Mouse (Mus musculus) liver, embryonic 12.5 days (tissue): ENCODE measurements around the gene Matn4. TPM values are rescaled to one million over a fixed set of nuclear protein-coding genes. Genes with fewer than 3 reads are reported as not detected.

Experiments
- ATAC-seq: fragments of 200-750 bp; cut with Nextera tagmentation; 2 replicates; pipeline ENCODE4 v1.8.0; 2017; ENCODE audit warnings: moderate number of reproducible peaks, mild to moderate bottlenecking, moderate library complexity
- H3K27ac ChIP-seq: fragments of 300-500 bp; sonication (generic); 2 replicates; pipeline ENCODE4 v1.5.1; 2016; ENCODE audit warnings: mild to moderate bottlenecking
- H3K27me3 ChIP-seq: fragments of 300-500 bp; sonication (generic); replicated peaks from 2 replicates; pipeline ENCODE4 v1.6.1; 2016; ENCODE audit warnings: mild to moderate bottlenecking, moderate library complexity
- H3K36me3 ChIP-seq: fragments of 300-500 bp; sonication (generic); 2 replicates; pipeline ENCODE4 v1.6.1; 2016; ENCODE audit warnings: mild to moderate bottlenecking, moderate library complexity
- H3K4me1 ChIP-seq: fragments of 300-500 bp; sonication (generic); 2 replicates; pipeline ENCODE4 v1.6.1; 2016
- H3K4me2 ChIP-seq: fragments of 300-500 bp; sonication (generic); 2 replicates; pipeline ENCODE4 v1.6.1; 2016; ENCODE audit warnings: mild to moderate bottlenecking, moderate library complexity
- H3K4me3 ChIP-seq: fragments of 300-500 bp; sonication (generic); 2 replicates; pipeline ENCODE4 v1.5.1; 2016; ENCODE audit warnings: mild to moderate bottlenecking, moderate library complexity
- H3K9ac ChIP-seq: fragments of 300-500 bp; sonication (generic); 2 replicates; pipeline ENCODE4 v1.6.1; 2016; ENCODE audit warnings: mild to moderate bottlenecking, moderate library complexity
- H3K9me3 ChIP-seq: fragments of 300-500 bp; sonication (generic); replicated peaks from 2 replicates; pipeline ENCODE4 v1.6.1; 2016; ENCODE audit warnings: mild to moderate bottlenecking, moderate library complexity
- WGBS: fragments of 180-500 bp; shearing (Covaris S2); methylation state at CpG from one replicate; pipeline ENCODE4 v1.1.7; 2016; ENCODE audit not compliant: insufficient replicate concordance; 5-methylcytosine and 5-hydroxymethylcytosine counted together
- polyA plus RNA-seq: library from polyadenylated mRNA; unstranded; fragments of >200 nt; fragmentation: Nextera tagmentation; extraction: Ambion mirVana; gene quantifications from 2 replicates; pipeline ENCODE4 v1.2.1, GENCODE M21; 2016

The Matn4 gene
- polyA plus RNA-seq, 1 experiment from 2014 or later = 0.41 TPM

DNA sequence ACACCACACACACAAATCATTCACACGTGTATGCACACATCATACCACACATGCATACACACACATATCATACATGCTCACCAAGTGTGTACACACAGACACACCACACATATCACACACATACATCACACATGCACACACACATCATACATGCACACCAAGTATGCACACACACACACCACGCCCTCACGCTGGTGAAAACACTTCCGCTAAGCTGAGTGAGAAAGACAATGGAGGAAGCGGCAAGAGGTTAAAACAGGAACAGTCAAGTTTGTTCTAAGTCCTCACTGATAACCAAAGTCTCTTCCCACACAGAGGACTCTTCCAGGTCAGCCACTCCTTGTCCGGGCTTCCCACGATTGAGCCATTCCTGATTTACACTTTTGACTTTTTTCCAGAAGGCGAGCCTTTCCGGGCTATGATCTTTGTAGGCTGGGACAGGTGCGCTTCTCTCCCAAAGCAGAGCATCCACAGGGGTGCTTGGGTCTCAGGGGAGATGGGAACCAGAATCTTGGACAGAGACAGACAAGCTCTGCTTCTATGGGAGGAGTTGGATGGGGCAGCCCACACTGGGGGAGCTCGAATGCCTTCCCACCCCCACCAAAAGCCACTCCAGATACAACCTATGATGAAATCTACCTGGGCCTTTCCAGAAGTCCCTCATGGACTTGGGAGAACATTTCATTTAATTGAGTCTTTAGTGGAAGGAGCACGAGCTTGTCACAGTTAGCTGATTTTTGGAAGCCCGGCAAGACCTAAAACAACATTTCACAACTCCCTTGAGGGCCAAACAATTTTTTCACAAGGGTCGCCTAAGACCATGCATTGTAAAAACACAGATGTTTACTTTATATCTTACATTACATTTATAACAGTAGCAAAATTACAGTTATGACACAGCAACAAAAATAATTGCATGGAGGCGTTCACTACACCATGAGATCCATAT lies 27.2 kb downstream of the Matn4 start:
- Histone ChIP-seq H3K4me1 (no peaks in the 10 kb centered on the region), H3K27me3 (0 out of 2 replicates have a peak, but pooled peaks cover under 1% of the 10 kb centered on the region), H3K4me3 (no peak overlapping the region), H3K9ac (no peak overlapping the region), H3K9me3 (no peaks in the 10 kb centered on the region), H3K27ac (no peak overlapping the region), H3K36me3 (no peaks in the 10 kb centered on the region), H3K4me2 (no peak overlapping the region)
- WGBS = 72% methylated on average over 15 of the region's 15 CpGs
- no peak for ATAC-seq

DNA sequence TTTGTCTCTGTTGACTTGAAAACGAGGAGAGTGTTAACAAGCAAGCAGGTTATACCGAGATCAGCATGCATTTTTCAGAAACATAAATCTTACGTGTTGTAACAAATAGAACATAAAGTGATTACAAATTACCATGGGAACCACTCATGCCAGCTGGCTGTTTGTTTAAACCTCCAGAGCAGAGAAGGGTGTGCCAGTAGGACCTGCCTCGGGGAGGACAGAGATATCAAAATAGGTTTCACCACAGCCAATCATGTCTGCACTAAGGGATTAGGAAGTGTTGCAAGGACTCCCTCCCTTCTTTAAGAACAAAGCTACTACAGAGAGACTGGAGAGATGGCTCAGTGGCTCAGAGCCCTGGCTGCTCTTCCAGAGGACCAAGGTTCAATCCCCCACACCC lies 31.8 kb downstream of the Matn4 start:
- Histone ChIP-seq H3K9ac (no peak overlapping the region), H3K4me3 (no peak overlapping the region), H3K36me3 (no peaks in the 10 kb centered on the region), H3K4me2 (no peak overlapping the region), H3K27me3 (0 out of 2 replicates have a peak, but pooled peaks cover 4% of the 10 kb centered on the region), H3K27ac (no peak overlapping the region), H3K4me1 (no peaks in the 10 kb centered on the region), H3K9me3 (no peaks in the 10 kb centered on the region)
- 37% methylated on average over 4 of the region's 4 CpGs for WGBS
- ATAC-seq = no peak

- Histone ChIP-seq H3K9me3 (no peaks in the 10 kb centered on the region), H3K27ac (no peak overlapping the region), H3K27me3 (0 out of 2 replicates have a peak, but pooled peaks cover 4% of the 10 kb centered on the region), H3K36me3 (no peaks in the 10 kb centered on the region), H3K4me1 (no peaks in the 10 kb centered on the region), H3K4me3 (no peak overlapping the region), H3K9ac (no peak overlapping the region), H3K4me2 (no peak overlapping the region)
- no peak for ATAC-seq
- 14% methylated on average over 3 of the region's 3 CpGs for WGBS
Measured at GRCm38 (mm10) chr2:164372408-164373053, 32.4 kb downstream of the Matn4 start.

- 0 out of 2 replicates have a peak, but pooled peaks cover 4% of the 10 kb centered on the region for H3K27me3 ChIP-seq
- H3K4me1 ChIP-seq = no peaks in the 10 kb centered on the region
- no peaks in the 10 kb centered on the region for H3K36me3 ChIP-seq
- H3K4me2 ChIP-seq = no peak overlapping the region
- ATAC-seq = no peak
- no peak overlapping the region for H3K4me3 ChIP-seq
- H3K27ac ChIP-seq = no peak overlapping the region
- WGBS = 72% methylated on average over 3 of the region's 3 CpGs
- H3K9me3 ChIP-seq = no peaks in the 10 kb centered on the region
- H3K9ac ChIP-seq = no peak overlapping the region
Measured at GRCm38 (mm10) chr2:164371371-164371770, 33.6 kb downstream of the Matn4 start.

- Histone ChIP-seq H3K27me3 (0 out of 2 replicates have a peak, but pooled peaks cover 4% of the 10 kb centered on the region), H3K36me3 (no peaks in the 10 kb centered on the region), H3K4me3 (no peak overlapping the region), H3K9me3 (no peaks in the 10 kb centered on the region), H3K9ac (no peak overlapping the region), H3K4me1 (no peaks in the 10 kb centered on the region), H3K27ac (no peak overlapping the region), H3K4me2 (no peak overlapping the region)
- ATAC-seq = no peak
- WGBS = 60% methylated on average over 6 of the region's 6 CpGs
Measured at GRCm38 (mm10) chr2:164368620-164369105, 36.3 kb downstream of the Matn4 start.

- no peak overlapping the region for H3K9ac ChIP-seq
- H3K4me3 ChIP-seq = no peak overlapping the region
- WGBS = 61% methylated on average over 3 of the region's 3 CpGs
- no peaks in the 10 kb centered on the region; the same call in 1 of the 2 replicates for H3K27me3 ChIP-seq
- H3K27ac ChIP-seq = no peak overlapping the region
- H3K36me3 ChIP-seq = no peaks in the 10 kb centered on the region
- H3K4me2 ChIP-seq = no peak overlapping the region
- no peaks in the 10 kb centered on the region for H3K9me3 ChIP-seq
- no peak for ATAC-seq
- no peaks in the 10 kb centered on the region for H3K4me1 ChIP-seq
Measured at GRCm38 (mm10) chr2:164366947-164367346, 38.0 kb downstream of the Matn4 start.

- ATAC-seq = no peak
- Histone ChIP-seq H3K27ac (no peak overlapping the region), H3K4me2 (no peak overlapping the region), H3K27me3 (peaks cover 10% of the 10 kb centered on the region; the same call in 1 of the 2 replicates), H3K9ac (no peak overlapping the region), H3K9me3 (no peaks in the 10 kb centered on the region), H3K36me3 (no peaks in the 10 kb centered on the region), H3K4me1 (no peaks in the 10 kb centered on the region), H3K4me3 (no peak overlapping the region)
- 22% methylated on average over 13 of the region's 13 CpGs for WGBS
Measured at GRCm38 (mm10) chr2:164360974-164361657, 43.8 kb downstream of the Matn4 start.

DNA sequence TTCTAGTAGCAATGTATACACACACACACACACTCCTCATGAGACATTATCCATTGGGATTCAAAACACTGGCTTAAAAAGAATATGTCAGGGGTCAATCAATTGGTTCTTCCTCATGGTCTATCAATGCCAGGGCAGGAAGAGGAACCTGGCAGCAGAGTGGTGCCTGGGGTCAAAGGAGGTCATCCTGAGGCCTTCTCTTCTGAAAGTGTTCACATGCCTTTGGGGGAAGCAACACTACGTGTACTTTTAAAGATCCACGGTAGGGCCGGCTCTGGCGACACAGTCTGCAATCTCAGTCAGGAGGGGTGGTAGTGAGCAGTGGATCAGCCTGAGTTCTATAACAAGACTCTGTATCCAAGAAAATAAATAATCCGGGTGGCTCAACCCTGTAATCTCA lies 45.3 kb downstream of the Matn4 start:
- H3K4me1 ChIP-seq = no peaks in the 10 kb centered on the region
- H3K4me3 ChIP-seq = no peak overlapping the region
- H3K27me3 ChIP-seq = peaks cover 10% of the 10 kb centered on the region; the same call in 1 of the 2 replicates
- H3K9me3 ChIP-seq = no peaks in the 10 kb centered on the region
- no peak for ATAC-seq
- 48% methylated on average over 5 of the region's 5 CpGs for WGBS
- no peak overlapping the region for H3K27ac ChIP-seq
- H3K9ac ChIP-seq = no peak overlapping the region
- H3K4me2 ChIP-seq = no peak overlapping the region
- no peaks in the 10 kb centered on the region for H3K36me3 ChIP-seq

DNA sequence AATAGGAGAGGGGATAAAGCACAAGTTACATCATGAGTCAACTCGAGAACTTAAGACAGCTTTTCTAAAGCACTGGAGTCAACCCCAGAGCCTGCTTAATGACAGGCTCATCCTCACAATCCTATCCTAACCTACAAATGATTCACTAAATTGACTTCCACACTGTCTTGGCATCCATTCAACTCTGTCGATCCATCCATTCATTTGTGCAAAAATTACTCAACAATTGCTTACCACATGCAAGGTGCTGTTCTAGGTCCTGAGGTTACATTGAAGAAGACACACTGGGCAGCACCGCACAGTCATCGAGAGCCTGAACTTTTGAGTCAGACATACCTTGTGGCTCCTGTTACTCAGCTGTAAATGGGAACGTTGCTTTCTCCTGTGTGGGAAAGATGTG lies 45.9 kb downstream of the Matn4 start:
- Histone ChIP-seq H3K27me3 (peaks cover 10% of the 10 kb centered on the region; the same call in 1 of the 2 replicates), H3K4me3 (no peak overlapping the region), H3K4me2 (no peak overlapping the region), H3K27ac (no peak overlapping the region), H3K36me3 (no peaks in the 10 kb centered on the region), H3K9ac (no peak overlapping the region), H3K9me3 (no peaks in the 10 kb centered on the region), H3K4me1 (no peaks in the 10 kb centered on the region)
- ATAC-seq = no peak
- 63% methylated on average over 5 of the region's 5 CpGs for WGBS

GRCm38 (mm10) chr2:164358373-164358772 lies 46.6 kb downstream of the Matn4 start:
- ATAC-seq = no peak
- no peaks in the 10 kb centered on the region for H3K36me3 ChIP-seq
- no peak overlapping the region for H3K9ac ChIP-seq
- 76% methylated on average over 3 of the region's 3 CpGs for WGBS
- H3K4me2 ChIP-seq = no peak overlapping the region
- no peaks in the 10 kb centered on the region for H3K4me1 ChIP-seq
- H3K27ac ChIP-seq = no peak overlapping the region
- H3K27me3 ChIP-seq = peaks cover 10% of the 10 kb centered on the region; the same call in 1 of the 2 replicates
- no peaks in the 10 kb centered on the region for H3K9me3 ChIP-seq
- H3K4me3 ChIP-seq = no peak overlapping the region

GRCm38 (mm10) chr2:164356177-164356967 lies 48.6 kb downstream of the Matn4 start:
- no peak overlapping the region for H3K4me3 ChIP-seq
- H3K36me3 ChIP-seq = no peaks in the 10 kb centered on the region
- no peaks in the 10 kb centered on the region for H3K9me3 ChIP-seq
- no peak overlapping the region for H3K9ac ChIP-seq
- H3K4me1 ChIP-seq = no peaks in the 10 kb centered on the region
- H3K4me2 ChIP-seq = no peak overlapping the region
- ATAC-seq = no peak
- WGBS = 61% methylated on average over 11 of the region's 11 CpGs
- H3K27ac ChIP-seq = no peak overlapping the region
- H3K27me3 ChIP-seq = peaks cover 9% of the 10 kb centered on the region; the same call in 1 of the 2 replicates
